Mouse (Mus musculus) intestine, embryonic 16.5 days (tissue): ENCODE results near the gene Tmem190. TPM values are rescaled to one million over a fixed set of nuclear protein-coding genes. Genes with fewer than 3 reads are reported as not detected.

Source experiments
- ATAC-seq: fragments of 200-750 bp; cut with Nextera tagmentation; 2 replicates; pipeline ENCODE4 v1.8.0; 2017; ENCODE audit warnings: moderate TSS enrichment, moderate library complexity
- H3K27ac ChIP-seq: fragments of 300-500 bp; sonication (generic); 2 replicates; pipeline ENCODE4 v1.5.1; 2014; ENCODE audit warnings: mild to moderate bottlenecking, low read length
- H3K27me3 ChIP-seq: fragments of 300-500 bp; sonication (generic); replicated peaks from 2 replicates; pipeline ENCODE4 v1.6.1; 2014; ENCODE audit warnings: low read length, control low read depth, mixed read lengths; ENCODE audit not compliant: control insufficient read depth, insufficient read depth
- H3K36me3 ChIP-seq: fragments of 300-500 bp; sonication (generic); 2 replicates; pipeline ENCODE4 v1.6.1; 2014; ENCODE audit warnings: low read length, control low read depth; ENCODE audit not compliant: control insufficient read depth, insufficient read depth
- H3K4me1 ChIP-seq: fragments of 300-500 bp; sonication (generic); 2 replicates; pipeline ENCODE4 v1.6.1; 2014; ENCODE audit warnings: low read length, control low read depth, mixed read lengths; ENCODE audit not compliant: control insufficient read depth, insufficient read depth
- H3K4me2 ChIP-seq: fragments of 300-500 bp; sonication (generic); 2 replicates; pipeline ENCODE4 v1.6.1; 2014; ENCODE audit warnings: low read depth, low read length, control low read depth
- H3K4me3 ChIP-seq: fragments of 300-500 bp; sonication (generic); 2 replicates; pipeline ENCODE4 v1.5.1; 2014; ENCODE audit warnings: mild to moderate bottlenecking, low read length
- H3K9ac ChIP-seq: fragments of 300-500 bp; sonication (generic); 2 replicates; pipeline ENCODE4 v1.6.1; 2014; ENCODE audit warnings: low read depth, low read length
- H3K9me3 ChIP-seq: fragments of 300-500 bp; sonication (generic); 2 replicates; pipeline ENCODE4 v1.6.1; 2016; ENCODE audit warnings: low read length, control low read depth; ENCODE audit not compliant: control insufficient read depth
- WGBS: fragments of 180-500 bp; shearing (Covaris S2); extraction: QIAGEN DNeasy Blood & Tissue Kit; methylation state at CpG from one replicate; pipeline ENCODE4 v1.1.7; 2014; 5-methylcytosine and 5-hydroxymethylcytosine counted together
- polyA plus RNA-seq: library from polyadenylated mRNA; unstranded; fragments of >200 nt; fragmentation: Nextera tagmentation; extraction: Ambion mirVana; gene quantifications from 2 replicates; pipeline ENCODE4 v1.2.1, GENCODE M21; 2015

Tmem190 gene
- polyA plus RNA-seq, 1 experiment from 2014 or later = 1.0 TPM

DNA sequence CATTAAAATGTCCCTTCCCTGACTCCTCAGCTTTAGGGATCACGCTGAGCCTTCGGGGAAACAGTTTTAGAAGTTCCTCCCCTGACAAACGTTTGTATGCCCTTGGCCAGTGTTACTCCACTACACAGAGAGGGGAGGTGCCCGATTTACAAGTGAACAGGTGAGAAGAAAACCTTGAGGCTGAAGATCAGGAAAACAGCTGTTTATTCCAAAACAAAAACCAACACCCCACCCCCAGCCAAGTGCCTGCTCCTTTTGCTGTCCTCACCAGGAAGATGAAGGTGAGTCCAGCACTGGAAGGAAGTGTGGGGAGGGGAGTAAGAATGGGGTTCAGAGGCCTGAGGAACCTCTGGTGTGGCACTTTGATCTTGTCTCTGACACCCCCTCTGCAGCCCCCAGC is 42.6 kb downstream of the Tmem190 start:
- peaks cover 3% of the 10 kb centered on the region; the same call in 1 of the 2 replicates for H3K27me3 ChIP-seq
- no peak overlapping the region for H3K4me3 ChIP-seq
- WGBS = 45% methylated on average over 4 of the region's 4 CpGs
- H3K27ac ChIP-seq = no peak overlapping the region
- H3K9ac ChIP-seq = no peak overlapping the region
- no peaks in the 10 kb centered on the region for H3K36me3 ChIP-seq
- ATAC-seq = no peak
- no peak overlapping the region for H3K4me2 ChIP-seq
- H3K9me3 ChIP-seq = no peaks in the 10 kb centered on the region
- H3K4me1 ChIP-seq = no peaks in the 10 kb centered on the region

DNA sequence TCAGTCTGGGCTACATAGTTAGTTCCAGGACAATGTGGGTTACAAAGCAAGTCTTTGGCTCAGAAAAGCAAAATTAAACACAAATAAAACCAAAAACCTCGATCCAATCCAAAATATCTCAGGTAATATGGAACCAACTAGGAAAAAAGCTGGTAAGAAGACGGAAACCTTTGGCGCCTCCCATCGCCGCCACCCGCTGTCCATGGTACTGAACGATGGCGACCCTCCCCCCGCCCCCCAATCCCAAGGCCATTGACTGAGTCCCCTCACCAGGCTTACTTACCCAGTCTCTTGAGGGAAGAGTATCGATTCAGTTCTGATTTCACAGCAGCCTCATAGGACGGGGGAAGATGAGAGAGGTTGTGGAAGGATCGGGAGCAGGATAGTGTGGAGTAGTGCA is 47.7 kb downstream of the Tmem190 start:
- no peak for ATAC-seq
- no peak overlapping the region for H3K9ac ChIP-seq
- 3% methylated on average over 12 of the region's 12 CpGs for WGBS
- H3K4me1 ChIP-seq = no peaks in the 10 kb centered on the region
- H3K27me3 ChIP-seq = peaks cover 34% of the 10 kb centered on the region
- H3K36me3 ChIP-seq = no peaks in the 10 kb centered on the region
- no peaks in the 10 kb centered on the region for H3K9me3 ChIP-seq
- no peak overlapping the region for H3K4me3 ChIP-seq
- no peak overlapping the region for H3K27ac ChIP-seq
- H3K4me2 ChIP-seq = no peak overlapping the region

Other genes with a start within 250 kb of the Tmem190 start
- 5.9 and 6.8 TPM in 2 replicates for gene Syt5, start 235.4 kb upstream of the Tmem190 start, polyA plus RNA-seq
- gene Ptprh, start 178.9 kb upstream of the Tmem190 start, polyA plus RNA-seq = 3.0 and 4.7 TPM in 2 replicates
- 16.3 and 23.2 TPM in 2 replicates for gene Tmem86b, start 151.5 kb upstream of the Tmem190 start, polyA plus RNA-seq
- gene Ppp6r1, start 123.9 kb upstream of the Tmem190 start, polyA plus RNA-seq = 2.6 and 2.9 TPM in 2 replicates
- gene Hspbp1, start 97.9 kb upstream of the Tmem190 start, polyA plus RNA-seq = 84.9 and 95.4 TPM in 2 replicates
- 0.86 and 1.4 TPM in 2 replicates for gene Brsk1, start 92.3 kb upstream of the Tmem190 start, polyA plus RNA-seq
- gene Tmem150b, start 57.7 kb upstream of the Tmem190 start, polyA plus RNA-seq = 4.4 and 5.4 TPM in 2 replicates
- 66.7 and 76.0 TPM in 2 replicates for gene Kmt5c, start 42.8 kb upstream of the Tmem190 start, polyA plus RNA-seq
- 38.1 and 50.6 TPM in 2 replicates for gene Cox6b2, start 29.8 kb upstream of the Tmem190 start, polyA plus RNA-seq
- not detected in 2 replicates for gene Fam71e2, start 11.6 kb upstream of the Tmem190 start, polyA plus RNA-seq
- 0.09 TPM in 1 of 2 replicates, not detected in the other for gene Il11, start 78 bp upstream of the Tmem190 start, polyA plus RNA-seq
- gene Tmem238, start 6.7 kb downstream of the Tmem190 start, polyA plus RNA-seq = 32.8 and 35.9 TPM in 2 replicates
- gene Rpl28, start 9.9 kb downstream of the Tmem190 start, polyA plus RNA-seq = 320 and 345 TPM in 2 replicates
- 238 and 256 TPM in 2 replicates for gene Ube2s, start 29.7 kb downstream of the Tmem190 start, polyA plus RNA-seq
- 0.12 and 0.15 TPM in 2 replicates for gene Shisa7, start 61.8 kb downstream of the Tmem190 start, polyA plus RNA-seq
- 17.8 and 22.9 TPM in 2 replicates for gene Isoc2b, start 87.3 kb downstream of the Tmem190 start, polyA plus RNA-seq
- gene Isoc2a, start 94.2 kb downstream of the Tmem190 start, polyA plus RNA-seq = 1.4 TPM in 2 replicates
- gene Gm36210, start 123.6 kb downstream of the Tmem190 start, polyA plus RNA-seq = not detected in 2 replicates
- 2.7 TPM in 2 replicates for gene Zfp628, start 132.3 kb downstream of the Tmem190 start, polyA plus RNA-seq
- 3.1 and 3.6 TPM in 2 replicates for gene Nat14, start 139.1 kb downstream of the Tmem190 start, polyA plus RNA-seq
- 3.6 and 3.7 TPM in 2 replicates for gene Ssc5d, start 142.8 kb downstream of the Tmem190 start, polyA plus RNA-seq
- 0.56 and 0.58 TPM in 2 replicates for gene Sbk2, start 181.5 kb downstream of the Tmem190 start, polyA plus RNA-seq
- gene Sbk3, start 188.2 kb downstream of the Tmem190 start, polyA plus RNA-seq = not detected in 2 replicates
- gene Zfp579, start 213.2 kb downstream of the Tmem190 start, polyA plus RNA-seq = 20.3 and 21.7 TPM in 2 replicates
- 24.3 and 27.3 TPM in 2 replicates for gene Zfp524, start 231.5 kb downstream of the Tmem190 start, polyA plus RNA-seq
- 25.4 and 27.1 TPM in 2 replicates for gene Fiz1, start 231.8 kb downstream of the Tmem190 start, polyA plus RNA-seq
- 3.6 and 4.7 TPM in 2 replicates for gene Gm44973, start 232.6 kb downstream of the Tmem190 start, polyA plus RNA-seq
- gene Zfp865, start 237.4 kb downstream of the Tmem190 start, polyA plus RNA-seq = 3.5 and 4.0 TPM in 2 replicates
- 10.1 and 13.7 TPM in 2 replicates for gene Ccdc106, start 237.6 kb downstream of the Tmem190 start, polyA plus RNA-seq